Mouse (Mus musculus) neural tube, embryonic 10.5 days (tissue): ENCODE data around the gene Gmppa.

Source experiments
- DNase-seq: peaks from one replicate; pipeline ENCODE4 v3.0.0-alpha.2; 2017; ENCODE audit warnings: low spot score; ENCODE audit errors: extremely low spot score

Gene Gmppa

DNA sequence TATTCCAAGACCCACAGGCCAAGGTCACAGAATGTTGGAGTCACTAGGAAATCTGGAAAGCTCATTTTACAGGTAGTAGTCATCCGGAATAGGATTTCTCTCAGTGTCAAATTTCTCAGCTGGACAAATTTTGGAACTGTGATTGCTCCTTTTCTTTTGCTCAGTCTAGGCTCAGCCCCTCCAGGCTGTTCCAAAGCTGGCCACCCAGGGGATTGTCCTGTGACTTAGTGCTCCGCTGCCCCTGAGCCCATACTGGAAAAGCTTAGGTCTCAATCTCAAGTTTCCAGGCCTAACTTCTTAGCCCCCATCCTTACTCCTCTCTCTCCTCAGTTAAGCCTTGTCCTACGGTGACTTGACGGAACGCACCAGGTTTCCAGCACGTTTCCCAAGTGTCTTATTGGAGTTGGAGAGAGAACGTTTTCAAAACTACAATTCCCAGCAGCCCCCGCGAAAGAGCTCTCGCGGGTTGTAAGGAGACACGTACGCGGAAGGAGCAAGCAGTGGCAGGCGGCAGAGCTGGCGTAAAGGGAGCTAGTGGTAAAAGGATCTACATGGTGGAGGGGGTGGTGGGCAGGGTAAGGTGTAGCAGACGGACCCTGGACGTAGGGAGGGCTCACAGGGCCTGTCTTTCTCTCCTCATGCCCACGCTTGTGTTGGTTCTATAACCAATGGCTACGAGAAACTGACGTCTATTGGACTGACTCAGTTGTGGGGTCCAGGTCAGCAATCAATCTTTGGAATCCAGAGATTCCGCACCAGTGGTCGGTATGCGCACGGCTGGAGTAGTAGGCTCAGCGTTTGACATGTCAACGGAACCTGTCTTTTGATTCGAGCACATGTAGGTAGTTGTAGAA is at the start of gene Gmppa:
Gene Gmppa, plus strand, starts transcription at position 456 of the 854 bp plus-strand sequence.
- peak; percentile 77 for DNase-seq

- no peak for DNase-seq
Observed at GRCm38 (mm10) chr1:75386149-75386548, 49.6 kb upstream of the Gmppa start.

DNA sequence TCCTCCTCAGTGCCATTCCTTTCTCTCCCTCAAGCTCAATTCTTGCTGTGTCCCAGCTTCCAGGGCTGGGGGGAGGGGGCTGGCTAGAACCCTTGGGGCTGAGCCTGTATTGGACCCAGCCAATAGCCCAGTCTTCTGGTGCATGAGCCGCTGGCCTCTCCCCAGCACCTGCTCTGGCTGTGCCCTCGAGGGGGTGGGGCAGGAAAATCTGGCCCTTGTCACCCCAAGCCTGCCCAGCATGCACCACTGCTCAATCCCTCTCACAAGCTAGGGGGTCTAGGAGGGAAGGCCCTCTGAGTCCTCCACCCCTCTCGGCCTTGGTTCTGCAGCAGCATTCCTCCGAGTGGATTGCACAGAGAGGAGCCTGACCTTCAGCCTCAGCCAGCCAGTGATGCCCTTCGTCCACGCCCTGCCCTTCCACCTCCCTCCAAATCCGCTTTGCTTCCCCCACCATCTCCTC is 48.2 kb upstream of the Gmppa start:
- no peak for DNase-seq

GRCm38 (mm10) chr1:75387929-75388897 is 47.5 kb upstream of the Gmppa start:
- DNase-seq = peak; percentile 64

DNA sequence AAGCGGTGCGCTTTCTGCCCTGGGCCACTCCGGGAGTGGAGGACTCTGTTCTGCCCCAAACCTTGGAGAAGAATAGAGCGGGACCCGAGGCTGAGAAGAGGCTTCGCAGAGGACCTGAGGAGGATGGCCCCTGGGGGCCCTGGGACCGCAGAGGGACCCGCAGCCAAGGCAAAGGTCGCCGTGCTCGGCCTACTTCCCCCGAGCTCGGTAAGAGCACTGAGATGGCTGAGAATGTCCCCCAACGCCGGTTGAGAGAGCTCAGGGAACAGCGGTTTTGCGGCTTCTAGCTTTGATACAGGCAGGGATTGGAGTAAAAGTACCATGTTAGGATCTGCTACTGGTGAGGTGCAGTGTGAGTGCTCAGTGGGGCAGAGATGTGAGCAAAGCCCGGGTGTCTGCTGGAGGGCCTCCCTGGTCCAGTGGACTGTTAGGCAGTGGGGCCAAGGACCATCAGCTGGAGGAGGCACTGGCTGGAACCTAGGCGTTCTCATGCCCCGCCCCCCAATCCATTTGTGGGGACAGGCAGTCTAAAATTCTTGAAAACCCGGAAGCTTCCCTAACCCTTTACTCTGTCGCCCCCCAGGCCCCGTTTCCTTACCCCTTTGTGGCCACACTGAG is 46.7 kb upstream of the Gmppa start:
- peak; percentile 39 for DNase-seq

DNA sequence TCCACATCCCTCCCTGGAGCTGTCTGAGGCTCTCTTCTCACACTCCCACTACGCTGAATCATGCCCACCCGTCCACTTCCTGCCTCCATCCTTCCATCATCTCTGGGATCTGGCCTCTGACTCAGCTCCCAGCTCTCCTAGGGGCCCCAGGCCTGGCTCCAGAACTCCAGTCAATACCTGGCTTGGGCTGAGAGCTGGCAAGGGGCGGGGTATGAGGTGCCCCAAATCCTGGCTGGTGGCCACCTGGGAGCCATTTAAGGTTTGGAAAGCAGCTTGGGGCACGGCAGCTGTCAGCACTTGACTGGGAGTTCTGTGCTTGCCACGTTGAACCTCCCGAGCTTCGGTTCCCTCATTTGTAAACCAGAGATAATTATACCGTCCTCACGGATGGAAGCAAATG is 42.6 kb upstream of the Gmppa start:
- no peak for DNase-seq

GRCm38 (mm10) chr1:75393846-75394245 is 41.9 kb upstream of the Gmppa start:
- no peak for DNase-seq

- DNase-seq = peak; percentile 75
Observed at GRCm38 (mm10) chr1:75398761-75399402, 36.8 kb upstream of the Gmppa start.

DNA sequence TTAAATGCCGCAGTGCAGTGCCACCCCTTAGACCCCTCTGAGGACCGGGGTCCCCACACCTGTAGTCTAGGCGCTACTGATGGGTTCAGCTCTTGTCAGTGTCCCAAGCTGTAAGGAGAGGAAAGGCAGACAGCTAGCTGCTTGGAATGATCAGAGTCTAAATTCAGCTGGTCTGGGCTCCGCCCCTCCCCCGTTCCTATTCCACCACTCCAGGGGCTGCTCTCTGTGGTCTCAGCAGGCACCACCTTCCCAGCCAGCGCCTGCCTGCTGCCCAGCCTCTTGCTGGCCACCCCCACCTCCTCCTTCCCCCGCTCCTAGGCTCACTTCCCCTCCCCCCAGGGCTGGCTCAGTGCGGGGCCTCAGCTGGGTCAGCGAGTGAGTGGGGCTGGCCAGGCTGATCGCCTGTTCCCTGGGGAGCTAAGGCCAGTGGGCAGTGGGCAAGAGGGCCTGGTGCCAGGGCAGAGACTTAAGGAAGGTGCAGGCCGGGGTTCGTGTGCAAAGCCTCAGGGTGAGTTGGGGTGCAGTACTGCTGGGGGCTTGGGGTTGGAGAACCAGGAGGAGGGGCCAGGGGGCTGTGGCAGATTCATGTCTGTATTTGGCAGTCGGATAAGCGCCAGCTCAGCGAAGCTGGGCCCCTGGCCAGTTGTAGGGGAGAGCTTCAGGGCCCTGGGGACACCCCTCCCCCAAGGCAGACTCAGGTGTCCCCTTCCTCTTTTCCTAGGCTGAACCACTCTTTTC is 35.8 kb upstream of the Gmppa start:
- peak; percentile 73 for DNase-seq

DNA sequence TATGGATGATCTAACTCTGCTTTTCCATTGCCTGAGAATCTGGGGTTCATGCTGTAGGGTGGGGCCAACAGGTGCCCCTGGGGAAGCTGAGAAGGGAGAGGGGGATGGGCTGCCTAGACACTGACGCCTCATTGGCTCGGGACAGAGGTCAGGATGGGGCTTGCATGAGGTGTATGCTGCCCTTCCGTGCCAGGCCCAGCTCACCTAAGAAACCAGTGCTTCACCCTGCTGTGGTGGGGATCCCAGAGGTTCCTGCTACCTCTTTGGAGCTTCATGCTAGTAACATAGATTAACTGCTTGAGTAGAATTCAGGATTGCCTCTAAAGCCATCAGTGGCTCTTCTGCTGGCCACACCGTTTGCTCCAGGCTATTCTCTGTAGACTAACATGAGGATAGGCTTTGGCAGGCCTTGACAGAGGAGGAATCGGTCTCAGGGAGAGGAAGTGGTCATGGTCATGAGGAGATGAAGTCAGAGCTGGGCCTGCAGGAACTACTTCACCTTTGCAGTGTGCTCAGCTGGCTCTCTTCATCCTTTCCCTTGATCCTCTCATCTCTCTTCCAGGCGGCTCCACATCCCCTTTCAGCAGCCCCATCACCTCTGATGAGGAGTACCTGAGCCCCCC is 35.1 kb upstream of the Gmppa start:
- DNase-seq = no peak

DNA sequence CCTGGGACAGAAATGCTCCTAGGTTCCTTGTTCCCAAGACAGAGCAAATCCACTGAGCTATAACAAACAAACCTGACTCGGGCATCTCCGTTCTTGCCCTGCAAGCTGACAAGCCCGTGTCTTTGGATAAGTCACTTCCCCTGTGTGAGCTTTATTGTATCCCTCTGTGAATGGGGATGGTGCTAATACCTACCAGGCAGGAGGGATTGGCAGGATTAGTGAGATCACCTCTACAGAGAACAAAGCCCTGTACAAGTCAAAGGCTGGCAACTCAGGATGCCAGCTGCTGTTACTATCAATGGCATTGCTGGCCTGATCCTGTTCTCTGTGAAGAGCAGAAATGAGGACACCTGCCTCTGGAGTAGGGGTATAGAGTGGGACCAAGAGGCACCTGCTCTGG is 30.2 kb upstream of the Gmppa start:
- DNase-seq = no peak

DNA sequence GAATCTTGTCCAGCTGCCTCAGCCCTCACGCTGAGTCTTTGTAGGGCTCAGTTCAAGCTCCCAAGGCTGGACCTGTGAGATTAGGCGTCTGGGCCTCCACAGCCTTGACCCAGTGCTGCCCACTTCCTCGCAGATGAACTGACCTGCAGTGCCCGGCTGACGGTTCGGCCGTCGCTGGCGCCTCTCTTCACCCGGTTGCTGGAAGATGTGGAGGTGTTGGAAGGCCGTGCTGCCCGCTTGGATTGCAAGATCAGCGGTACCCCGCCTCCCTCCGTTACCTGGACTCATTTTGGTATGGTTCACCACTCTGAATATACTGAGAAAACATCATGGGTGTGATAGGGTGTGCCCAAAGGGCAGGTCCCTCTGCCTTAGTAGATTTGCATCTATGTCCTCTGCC is 29.6 kb upstream of the Gmppa start:
- DNase-seq = no peak

DNA sequence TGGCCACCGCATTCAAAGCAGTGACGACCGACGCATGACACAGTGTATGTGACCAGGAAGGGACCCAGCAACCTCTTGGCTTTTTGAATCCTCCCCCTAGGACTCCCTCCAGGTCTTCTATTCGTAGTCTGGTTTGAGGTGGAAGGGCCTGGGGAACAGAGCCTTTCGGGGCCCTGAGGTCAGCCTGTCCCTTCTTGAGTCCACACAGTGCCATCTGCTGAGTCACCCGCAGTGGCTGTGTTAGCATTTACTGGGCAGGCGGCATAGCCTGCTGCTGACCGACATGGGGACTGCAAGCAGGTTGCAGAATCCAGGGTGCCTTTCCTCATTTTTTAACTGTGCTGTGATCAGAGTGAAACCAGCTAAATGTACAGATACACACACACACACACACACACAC is 28.7 kb upstream of the Gmppa start:
- DNase-seq = no peak

GRCm38 (mm10) chr1:75408210-75408609 is 27.5 kb upstream of the Gmppa start:
- DNase-seq = no peak

DNA sequence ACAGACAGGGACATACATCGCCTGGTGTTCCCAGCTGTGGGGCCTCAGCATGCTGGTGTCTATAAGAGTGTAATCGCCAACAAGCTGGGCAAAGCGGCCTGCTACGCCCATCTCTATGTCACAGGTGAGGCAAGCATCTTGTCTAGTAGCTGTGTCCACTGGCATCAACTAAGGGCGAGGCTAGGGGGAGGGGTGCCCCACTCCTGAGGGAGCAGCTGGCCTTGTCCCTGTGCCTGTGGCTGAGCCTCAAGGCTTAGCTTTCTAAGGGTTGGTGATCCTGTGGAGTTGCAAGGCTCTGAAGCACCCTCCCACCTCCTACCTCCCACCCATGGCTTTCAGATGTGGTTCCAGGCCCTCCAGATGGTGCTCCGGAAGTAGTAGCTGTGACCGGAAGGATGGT is 25.8 kb upstream of the Gmppa start:
- no peak for DNase-seq

DNA sequence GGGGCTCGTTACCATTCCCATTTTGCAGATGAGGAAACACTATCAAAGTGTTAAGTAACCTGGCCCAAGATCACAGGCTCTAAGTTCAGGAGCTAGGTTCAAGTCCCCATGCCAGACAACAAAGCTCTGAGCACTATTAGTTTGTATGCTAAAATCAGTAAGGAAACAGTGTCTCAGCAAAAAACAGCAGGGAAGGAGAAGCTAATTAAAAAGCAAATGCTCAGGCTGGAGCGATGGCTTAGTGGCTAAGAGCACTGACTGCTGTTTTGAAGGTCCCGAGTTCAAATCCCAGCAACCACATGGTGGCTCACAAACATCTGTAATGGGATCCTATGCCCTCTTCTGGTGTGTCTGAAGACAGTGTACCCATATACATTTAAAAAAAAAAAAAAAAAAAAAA is 23.5 kb upstream of the Gmppa start:
- DNase-seq = no peak

GRCm38 (mm10) chr1:75413749-75414148 is 22.0 kb upstream of the Gmppa start:
- no peak for DNase-seq

- DNase-seq = peak; percentile 47
Observed at GRCm38 (mm10) chr1:75421794-75422193, 13.9 kb upstream of the Gmppa start.

DNA sequence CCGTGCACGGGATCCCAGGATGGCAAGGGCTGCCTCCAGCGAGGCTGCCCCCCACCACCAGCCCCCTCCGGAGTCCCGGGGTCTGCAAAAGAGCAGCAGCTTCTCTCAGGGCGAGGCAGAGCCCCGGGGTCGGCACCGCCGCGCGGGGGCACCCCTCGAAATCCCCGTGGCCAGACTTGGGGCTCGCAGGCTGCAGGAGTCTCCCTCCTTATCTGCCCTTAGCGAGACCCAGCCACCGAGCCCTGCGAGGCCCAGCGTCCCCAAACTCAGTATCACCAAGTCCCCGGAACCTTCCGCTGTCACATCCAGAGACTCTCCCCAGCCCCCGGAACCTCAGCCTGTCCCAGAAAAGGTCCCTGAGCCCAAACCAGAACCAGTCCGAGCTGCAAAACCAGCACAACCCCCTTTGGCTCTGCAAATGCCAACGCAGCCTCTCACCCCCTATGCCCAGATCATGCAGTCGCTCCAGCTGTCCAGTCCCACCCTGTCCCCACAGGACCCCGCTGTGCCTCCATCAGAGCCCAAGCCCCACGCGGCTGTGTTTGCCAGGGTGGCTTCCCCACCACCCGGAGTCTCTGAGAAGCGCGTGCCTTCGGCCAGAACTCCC is 13.4 kb upstream of the Gmppa start:
- no peak for DNase-seq
